Mouse (Mus musculus): ENCODE measurements around the gene Slc37a1. TPM values are rescaled to one million over a fixed set of nuclear protein-coding genes. Genes with fewer than 3 reads are reported as not detected.
A peak's percentile ranks its signal among the peaks of the same experiment; 100 is the strongest.

Slc37a1 gene
- polyA plus RNA-seq, 1 experiment from 2014 or later, result 14.7 TPM

GRCm38 (mm10) chr17:31259825-31260224 lies 26.8 kb upstream of the Slc37a1 start:
- ATAC-seq (ENCODE audit: low FRiP score, low TSS enrichment), result no peak
- WGBS, result 63% methylated on average over 4 of the region's 4 CpGs

GRCm38 (mm10) chr17:31260430-31260829 lies 26.2 kb upstream of the Slc37a1 start:
- ATAC-seq (ENCODE audit: low FRiP score, low TSS enrichment), result no peak
- TF ChIP-seq CTCF (IDR thresholded peaks at IDR 0.05; ENCODE audit: low read depth), result no peak
- TF ChIP-seq EP300 (optimal IDR thresholded peaks at IDR 0.05), result no peak

More at GRCm38 (mm10) chr17:31259825-31260224, 26.8 kb upstream of the Slc37a1 start:
- Histone ChIP-seq H3K9me3 (ENCODE audit: control insufficient read depth, low read length) (no peaks in the 10 kb centered on the region), H3K27ac (replicated peaks) (no peak overlapping the region), H3K9ac (ENCODE audit: low read length) (no peak overlapping the region), H3K27me3 (ENCODE audit: control insufficient read depth, insufficient read depth, low read length) (no peaks in the 10 kb centered on the region), H3K4me2 (replicated peaks; ENCODE audit: low read depth) (no peak overlapping the region), H3K36me3 (ENCODE audit: control insufficient read depth, insufficient read depth, low read length) (no peaks in the 10 kb centered on the region), H3K4me1 (replicated peaks; ENCODE audit: control insufficient read depth, insufficient read depth) (no peaks in the 10 kb centered on the region), H3K4me3 (ENCODE audit: low read depth, low read length) (no peak overlapping the region)
- no peak for DNase-seq (ENCODE audit: low spot score)
- peak; percentile 52 for TF ChIP-seq CTCF (IDR thresholded peaks at IDR 0.05; ENCODE audit: low read depth)
- TF ChIP-seq EP300 (optimal IDR thresholded peaks at IDR 0.05), result no peak

GRCm38 (mm10) chr17:31261352-31261751 lies 25.2 kb upstream of the Slc37a1 start:
- ATAC-seq (ENCODE audit: low FRiP score, low TSS enrichment), result no peak
- WGBS, result 85% methylated on average over 6 of the region's 6 CpGs
- Histone ChIP-seq H3K9ac (ENCODE audit: low read length) (no peak overlapping the region), H3K27ac (replicated peaks) (no peak overlapping the region), H3K27me3 (ENCODE audit: control insufficient read depth, insufficient read depth, low read length) (no peaks in the 10 kb centered on the region), H3K4me3 (ENCODE audit: low read depth, low read length) (no peak overlapping the region), H3K4me2 (replicated peaks; ENCODE audit: low read depth) (no peak overlapping the region), H3K4me1 (replicated peaks; ENCODE audit: control insufficient read depth, insufficient read depth) (no peaks in the 10 kb centered on the region), H3K9me3 (ENCODE audit: control insufficient read depth, low read length) (no peaks in the 10 kb centered on the region), H3K36me3 (ENCODE audit: control insufficient read depth, insufficient read depth, low read length) (no peaks in the 10 kb centered on the region)
- TF ChIP-seq CTCF (IDR thresholded peaks at IDR 0.05; ENCODE audit: low read depth) (no peak), EP300 (optimal IDR thresholded peaks at IDR 0.05) (no peak)
- DNase-seq (ENCODE audit: low spot score), result no peak

More at GRCm38 (mm10) chr17:31260430-31260829, 26.2 kb upstream of the Slc37a1 start:
- no peaks in the 10 kb centered on the region for H3K36me3 ChIP-seq (ENCODE audit: control insufficient read depth, insufficient read depth, low read length)
- no peak overlapping the region for H3K9ac ChIP-seq (ENCODE audit: low read length)
- DNase-seq (ENCODE audit: low spot score), result peak; percentile 48
- 66% methylated on average over 7 of the region's 7 CpGs for WGBS
- no peak overlapping the region for H3K4me3 ChIP-seq (ENCODE audit: low read depth, low read length)
- no peaks in the 10 kb centered on the region for H3K9me3 ChIP-seq (ENCODE audit: control insufficient read depth, low read length)
- H3K4me1 ChIP-seq (replicated peaks; ENCODE audit: control insufficient read depth, insufficient read depth), result no peaks in the 10 kb centered on the region
- H3K27ac ChIP-seq (replicated peaks), result no peak overlapping the region
- H3K4me2 ChIP-seq (replicated peaks; ENCODE audit: low read depth), result no peak overlapping the region
- no peaks in the 10 kb centered on the region for H3K27me3 ChIP-seq (ENCODE audit: control insufficient read depth, insufficient read depth, low read length)

- TF ChIP-seq EP300 (optimal IDR thresholded peaks at IDR 0.05) (no peak), CTCF (IDR thresholded peaks at IDR 0.05; ENCODE audit: low read depth) (no peak)
- no peak overlapping the region for H3K27ac ChIP-seq (replicated peaks)
- no peaks in the 10 kb centered on the region for H3K36me3 ChIP-seq (ENCODE audit: control insufficient read depth, insufficient read depth, low read length)
- H3K9me3 ChIP-seq (ENCODE audit: control insufficient read depth, low read length), result no peaks in the 10 kb centered on the region
- WGBS, result 51% methylated on average over 5 of the region's 5 CpGs
- no peak overlapping the region for H3K4me3 ChIP-seq (ENCODE audit: low read depth, low read length)
- DNase-seq (ENCODE audit: low spot score) (no peak), ATAC-seq (ENCODE audit: low FRiP score, low TSS enrichment) (no peak)
- H3K27me3 ChIP-seq (ENCODE audit: control insufficient read depth, insufficient read depth, low read length), result no peaks in the 10 kb centered on the region
- no peak overlapping the region for H3K4me2 ChIP-seq (replicated peaks; ENCODE audit: low read depth)
- H3K9ac ChIP-seq (ENCODE audit: low read length), result no peak overlapping the region
- no peaks in the 10 kb centered on the region for H3K4me1 ChIP-seq (replicated peaks; ENCODE audit: control insufficient read depth, insufficient read depth)
These were observed 23.9 kb upstream of the Slc37a1 start for GRCm38 (mm10) chr17:31262715-31263114.

GRCm38 (mm10) chr17:31263770-31264169 lies 22.8 kb upstream of the Slc37a1 start:
- WGBS, result 94% methylated on average over 5 of the region's 5 CpGs

GRCm38 (mm10) chr17:31264372-31264771 lies 22.2 kb upstream of the Slc37a1 start:
- no peaks in the 10 kb centered on the region for H3K36me3 ChIP-seq (ENCODE audit: control insufficient read depth, insufficient read depth, low read length)
- no peak overlapping the region for H3K4me2 ChIP-seq (replicated peaks; ENCODE audit: low read depth)
- 47% methylated on average over 6 of the region's 6 CpGs for WGBS
- ATAC-seq (ENCODE audit: low FRiP score, low TSS enrichment), result no peak
- H3K4me1 ChIP-seq (replicated peaks; ENCODE audit: control insufficient read depth, insufficient read depth), result no peaks in the 10 kb centered on the region
- H3K4me3 ChIP-seq (ENCODE audit: low read depth, low read length), result no peak overlapping the region
- TF ChIP-seq EP300 (optimal IDR thresholded peaks at IDR 0.05) (no peak), CTCF (IDR thresholded peaks at IDR 0.05; ENCODE audit: low read depth) (no peak)
- no peak overlapping the region for H3K27ac ChIP-seq (replicated peaks)
- no peak overlapping the region for H3K9ac ChIP-seq (ENCODE audit: low read length)
- no peaks in the 10 kb centered on the region for H3K9me3 ChIP-seq (ENCODE audit: control insufficient read depth, low read length)
- DNase-seq (ENCODE audit: low spot score), result no peak
- H3K27me3 ChIP-seq (ENCODE audit: control insufficient read depth, insufficient read depth, low read length), result no peaks in the 10 kb centered on the region

More at GRCm38 (mm10) chr17:31263770-31264169, 22.8 kb upstream of the Slc37a1 start:
- Histone ChIP-seq H3K36me3 (ENCODE audit: control insufficient read depth, insufficient read depth, low read length) (no peaks in the 10 kb centered on the region), H3K9me3 (ENCODE audit: control insufficient read depth, low read length) (no peaks in the 10 kb centered on the region), H3K27ac (replicated peaks) (no peak overlapping the region), H3K4me1 (replicated peaks; ENCODE audit: control insufficient read depth, insufficient read depth) (no peaks in the 10 kb centered on the region), H3K9ac (ENCODE audit: low read length) (no peak overlapping the region), H3K27me3 (ENCODE audit: control insufficient read depth, insufficient read depth, low read length) (no peaks in the 10 kb centered on the region), H3K4me2 (replicated peaks; ENCODE audit: low read depth) (no peak overlapping the region), H3K4me3 (ENCODE audit: low read depth, low read length) (no peak overlapping the region)
- DNase-seq (ENCODE audit: low spot score) (no peak), ATAC-seq (ENCODE audit: low FRiP score, low TSS enrichment) (no peak)
- TF ChIP-seq EP300 (optimal IDR thresholded peaks at IDR 0.05), result no peak
- no peak for TF ChIP-seq CTCF (IDR thresholded peaks at IDR 0.05; ENCODE audit: low read depth)

All from stomach, postnatal 0 days (tissue).